Mouse (Mus musculus): Measurements from ENCODE around the gene Iqcc.

Iqcc gene

GRCm38 (mm10) chr4:129576863-129577491, 41.9 kb downstream of the Iqcc start:
- peak; percentile 86 for DNase-seq

GRCm38 (mm10) chr4:129575171-129575844, 43.6 kb downstream of the Iqcc start:
- peak; percentile 91 to 95 for DNase-seq

- DNase-seq, result peak; percentile 87 to 93
Measured at GRCm38 (mm10) chr4:129573430-129573829, 45.5 kb downstream of the Iqcc start, which contains the start of gene Lck. TSS of gene Lck (minus strand) at chr4:129573641.

GRCm38 (mm10) chr4:129573093-129573370, 45.9 kb downstream of the Iqcc start:
- peak; percentile 29 to 41 for DNase-seq

GRCm38 (mm10) chr4:129572236-129573092, 46.4 kb downstream of the Iqcc start:
- peak in 1 of 2 experiments; percentile 29 for DNase-seq

GRCm38 (mm10) chr4:129571551-129572084, 47.3 kb downstream of the Iqcc start:
- peak in 1 of 2 experiments; percentile 39 for DNase-seq

- DNase-seq, result no peak
Measured at GRCm38 (mm10) chr4:129570028-129570427, 48.9 kb downstream of the Iqcc start.

- no peak for DNase-seq
Measured at GRCm38 (mm10) chr4:129568366-129568765, 50.5 kb downstream of the Iqcc start.

GRCm38 (mm10) chr4:129565139-129565538, 53.8 kb downstream of the Iqcc start:
- DNase-seq, result no peak
